Mouse (Mus musculus): ENCODE data around the gene 1700003E16Rik. TPM values are rescaled to one million over a fixed set of nuclear protein-coding genes. Genes with fewer than 3 reads are reported as not detected.

The 1700003E16Rik gene
- polyA plus RNA-seq, 1 experiment from 2014 or later = 6.1 TPM

GRCm38 (mm10) chr6:83115682-83116372 lies 40.4 kb upstream of the 1700003E16Rik start:
- Histone ChIP-seq H3K4me2 (replicated peaks; ENCODE audit: low read depth, low read length) (peak overlapping the region; percentile 93), H3K36me3 (ENCODE audit: insufficient read depth, low read length) (no peaks in the 10 kb centered on the region), H3K9me3 (ENCODE audit: low read length) (no peaks in the 10 kb centered on the region), H3K4me3 (ENCODE audit: low read depth, low read length) (peak overlapping the region; percentile 67), H3K4me1 (ENCODE audit: insufficient read depth, low read depth, low read length) (peaks cover 10% of the 10 kb centered on the region), H3K9ac (replicated peaks; ENCODE audit: low read depth) (peak overlapping the region; percentile 55), H3K27me3 (replicated peaks; ENCODE audit: insufficient read depth, low read length) (no peaks in the 10 kb centered on the region), H3K27ac (ENCODE audit: low read length) (peak overlapping the region; percentile 88)
- WGBS = under 1% methylated on average over 41 of the region's 48 CpGs
- TF ChIP-seq CTCF (IDR thresholded peaks at IDR 0.05) = no peak
- TF ChIP-seq EP300 (IDR thresholded peaks at IDR 0.05) = no peak
- ATAC-seq (peak; percentile 6; the same call in 1 of the 2 replicates), DNase-seq (ENCODE audit: low spot score) (no peak)

GRCm38 (mm10) chr6:83116373-83117164 lies 39.6 kb upstream of the 1700003E16Rik start:
- no peak for DNase-seq (ENCODE audit: low spot score)
- 65% methylated on average over 11 of the region's 11 CpGs for WGBS
- Histone ChIP-seq H3K4me3 (ENCODE audit: low read depth, low read length) (peak overlapping the region; percentile 67), H3K4me1 (ENCODE audit: insufficient read depth, low read depth, low read length) (peaks cover 11% of the 10 kb centered on the region), H3K9ac (replicated peaks; ENCODE audit: low read depth) (peak overlapping the region; percentile 55; the same call in 1 of the 2 replicates), H3K27ac (ENCODE audit: low read length) (no peak overlapping the region), H3K9me3 (ENCODE audit: low read length) (no peaks in the 10 kb centered on the region), H3K27me3 (replicated peaks; ENCODE audit: insufficient read depth, low read length) (no peaks in the 10 kb centered on the region), H3K36me3 (ENCODE audit: insufficient read depth, low read length) (no peaks in the 10 kb centered on the region), H3K4me2 (replicated peaks; ENCODE audit: low read depth, low read length) (peak overlapping the region; percentile 93)
- TF ChIP-seq CTCF (IDR thresholded peaks at IDR 0.05) = no peak
- TF ChIP-seq EP300 (IDR thresholded peaks at IDR 0.05) = no peak
- ATAC-seq = no peak

GRCm38 (mm10) chr6:83117165-83117438 lies 39.1 kb upstream of the 1700003E16Rik start:
- 82% methylated on average over 4 of the region's 4 CpGs for WGBS
- no peak overlapping the region for H3K4me2 ChIP-seq (replicated peaks; ENCODE audit: low read depth, low read length)
- H3K27me3 ChIP-seq (replicated peaks; ENCODE audit: insufficient read depth, low read length) = no peaks in the 10 kb centered on the region
- no peak overlapping the region for H3K4me3 ChIP-seq (ENCODE audit: low read depth, low read length)
- H3K4me1 ChIP-seq (ENCODE audit: insufficient read depth, low read depth, low read length) = peaks cover 14% of the 10 kb centered on the region
- no peaks in the 10 kb centered on the region for H3K9me3 ChIP-seq (ENCODE audit: low read length)
- H3K27ac ChIP-seq (ENCODE audit: low read length) = no peak overlapping the region
- H3K36me3 ChIP-seq (ENCODE audit: insufficient read depth, low read length) = no peaks in the 10 kb centered on the region
- no peak for TF ChIP-seq CTCF (IDR thresholded peaks at IDR 0.05)
- TF ChIP-seq EP300 (IDR thresholded peaks at IDR 0.05) = no peak
- no peak overlapping the region for H3K9ac ChIP-seq (replicated peaks; ENCODE audit: low read depth)
- ATAC-seq (no peak), DNase-seq (ENCODE audit: low spot score) (no peak)

- Histone ChIP-seq H3K4me3 (ENCODE audit: low read depth, low read length) (no peak overlapping the region), H3K9me3 (ENCODE audit: low read length) (no peaks in the 10 kb centered on the region), H3K27ac (ENCODE audit: low read length) (no peak overlapping the region), H3K27me3 (replicated peaks; ENCODE audit: insufficient read depth, low read length) (no peaks in the 10 kb centered on the region), H3K4me1 (ENCODE audit: insufficient read depth, low read depth, low read length) (peaks cover 15% of the 10 kb centered on the region), H3K4me2 (replicated peaks; ENCODE audit: low read depth, low read length) (no peak overlapping the region), H3K9ac (replicated peaks; ENCODE audit: low read depth) (no peak overlapping the region), H3K36me3 (ENCODE audit: insufficient read depth, low read length) (no peaks in the 10 kb centered on the region)
- DNase-seq (ENCODE audit: low spot score) = no peak
- ATAC-seq = no peak
- TF ChIP-seq EP300 (IDR thresholded peaks at IDR 0.05) (no peak), CTCF (IDR thresholded peaks at IDR 0.05) (no peak)
- 91% methylated on average over 13 of the region's 13 CpGs for WGBS
Measured at GRCm38 (mm10) chr6:83117616-83118015, 38.6 kb upstream of the 1700003E16Rik start.

GRCm38 (mm10) chr6:83118369-83118768 lies 37.8 kb upstream of the 1700003E16Rik start:
- TF ChIP-seq EP300 (IDR thresholded peaks at IDR 0.05) (no peak), CTCF (IDR thresholded peaks at IDR 0.05) (no peak)
- no peaks in the 10 kb centered on the region for H3K36me3 ChIP-seq (ENCODE audit: insufficient read depth, low read length)
- no peaks in the 10 kb centered on the region for H3K27me3 ChIP-seq (replicated peaks; ENCODE audit: insufficient read depth, low read length)
- H3K4me3 ChIP-seq (ENCODE audit: low read depth, low read length) = no peak overlapping the region
- 80% methylated on average over 11 of the region's 11 CpGs for WGBS
- no peak for ATAC-seq
- H3K4me2 ChIP-seq (replicated peaks; ENCODE audit: low read depth, low read length) = no peak overlapping the region
- no peaks in the 10 kb centered on the region for H3K9me3 ChIP-seq (ENCODE audit: low read length)
- H3K27ac ChIP-seq (ENCODE audit: low read length) = no peak overlapping the region
- H3K4me1 ChIP-seq (ENCODE audit: insufficient read depth, low read depth, low read length) = peaks cover 15% of the 10 kb centered on the region
- no peak for DNase-seq (ENCODE audit: low spot score)
- no peak overlapping the region for H3K9ac ChIP-seq (replicated peaks; ENCODE audit: low read depth)

GRCm38 (mm10) chr6:83118825-83119733 lies 37.1 kb upstream of the 1700003E16Rik start:
- Histone ChIP-seq H3K27me3 (replicated peaks; ENCODE audit: insufficient read depth, low read length) (no peaks in the 10 kb centered on the region), H3K4me2 (replicated peaks; ENCODE audit: low read depth, low read length) (no peak overlapping the region), H3K4me3 (ENCODE audit: low read depth, low read length) (no peak overlapping the region), H3K9ac (replicated peaks; ENCODE audit: low read depth) (no peak overlapping the region), H3K9me3 (ENCODE audit: low read length) (no peaks in the 10 kb centered on the region), H3K36me3 (ENCODE audit: insufficient read depth, low read length) (no peaks in the 10 kb centered on the region), H3K27ac (ENCODE audit: low read length) (no peak overlapping the region), H3K4me1 (ENCODE audit: insufficient read depth, low read depth, low read length) (peaks cover 16% of the 10 kb centered on the region)
- DNase-seq (ENCODE audit: low spot score) (no peak), ATAC-seq (no peak)
- WGBS = 72% methylated on average over 14 of the region's 14 CpGs
- TF ChIP-seq EP300 (IDR thresholded peaks at IDR 0.05) (no peak), CTCF (IDR thresholded peaks at IDR 0.05) (no peak)

Data from lung, postnatal 0 days (tissue).